In genomic region chr11:113334444-113334881, GRCm38 (mm10) we compare ENCODE assay signal across 13 mouse cellular contexts.
DNase-seq lines count a peak whose midpoint lies in the region; ATAC-seq and TF ChIP-seq lines count a peak whose summit lies in the region.
"Had no signal": no experiment of that assay in that cellular context is flagged by ENCODE, and none has a peak within 500 bp of the region (broad histone marks: within the 10 kb centered on the region; RNA-seq: fewer than 3 reads in every experiment).

No protein-coding gene starts in this region.

- TF ChIP-seq CTCF in kidney, postnatal 0 days (IDR thresholded peaks at IDR 0.05; ENCODE audit: low read depth) = no peak

- no peaks in the 10 kb centered on the region for H3K27me3 ChIP-seq in kidney, postnatal 0 days (ENCODE audit: insufficient read depth, low read length)
- H3K27me3 ChIP-seq: lung, embryonic 15.5 days; Patski had no signal

- ATAC-seq in kidney, postnatal 0 days (replicated peaks; ENCODE audit: low FRiP score, low read depth) = no peak
- ATAC-seq: Patski had no signal

- DNase-seq in embryo, embryonic 11 days = peak; percentile 28
- DNase-seq in embryo, embryonic 10 days (ENCODE audit: low spot score) = no peak
- peak; percentile 61 for DNase-seq in kidney, postnatal 0 days (ENCODE audit: low spot score)
- DNase-seq in kidney, adult 8-10 months = no peak
- peak; percentile 24 for DNase-seq in c-Kit-positive CD71-negative TER-119-negative erythroid progenitor cells, embryonic 14.5 days (ENCODE audit: low read depth)
- DNase-seq in lung, postnatal 4 days = peak; percentile 52 to 60
- DNase-seq in urinary bladder, postnatal 10 days (ENCODE audit: low spot score) = no peak
- DNase-seq in urinary bladder, postnatal 4 days (ENCODE audit: low spot score in 2 of 2) = no peak
- DNase-seq: cerebellum, adult 9-10 months; heart, adult 2 months had no signal

- no peaks in the 10 kb centered on the region for H3K9me3 ChIP-seq in kidney, postnatal 0 days (replicated peaks; ENCODE audit: low read length)
- H3K9me3 ChIP-seq: lung, embryonic 15.5 days had no signal

- WGBS in kidney, postnatal 0 days = 39% methylated on average over 5 of the region's 5 CpGs

- H3K4me1 ChIP-seq in kidney, postnatal 0 days (replicated peaks; ENCODE audit: insufficient read depth, low read length) = no peaks in the 10 kb centered on the region

- no peak overlapping the region for H3K4me3 ChIP-seq in kidney, postnatal 0 days (replicated peaks; ENCODE audit: low read depth, low read length)
- H3K4me3 ChIP-seq: heart, adult 2 months; hindbrain, embryonic 13.5 days; lung, embryonic 15.5 days had no signal

- H3K4me2 ChIP-seq in kidney, postnatal 0 days (ENCODE audit: low read length) = no peak overlapping the region
- H3K4me2 ChIP-seq: hindbrain, embryonic 13.5 days; lung, embryonic 15.5 days had no signal

- no peak overlapping the region for H3K9ac ChIP-seq in kidney, postnatal 0 days (ENCODE audit: low read depth, low read length)
- H3K9ac ChIP-seq: hindbrain, embryonic 13.5 days; lung, embryonic 15.5 days had no signal

- H3K36me3 ChIP-seq in kidney, postnatal 0 days (ENCODE audit: insufficient read depth, low read length) = no peaks in the 10 kb centered on the region
- H3K36me3 ChIP-seq: hindbrain, embryonic 13.5 days; lung, embryonic 15.5 days had no signal

- no peak overlapping the region for H3K27ac ChIP-seq in kidney, postnatal 0 days
- H3K27ac ChIP-seq: heart, adult 2 months; hindbrain, embryonic 13.5 days; lung, embryonic 15.5 days had no signal

Comparison
In these comparisons a context has a peak if more than half of its experiments do, and no peak if none do; other contexts are left out.
1. DNase-seq: peak in embryo, embryonic 11 days (single experiment), kidney, postnatal 0 days (single experiment), c-Kit-positive CD71-negative TER-119-negative erythroid progenitor cells, embryonic 14.5 days (single experiment) and lung, postnatal 4 days (2 of 2); none in embryo, embryonic 10 days (single experiment), kidney, adult 8-10 months (0 of 2), urinary bladder, postnatal 10 days (single experiment) and urinary bladder, postnatal 4 days (0 of 2).